Mouse (Mus musculus): ENCODE results near the gene Cadm1.

The Cadm1 gene

DNA sequence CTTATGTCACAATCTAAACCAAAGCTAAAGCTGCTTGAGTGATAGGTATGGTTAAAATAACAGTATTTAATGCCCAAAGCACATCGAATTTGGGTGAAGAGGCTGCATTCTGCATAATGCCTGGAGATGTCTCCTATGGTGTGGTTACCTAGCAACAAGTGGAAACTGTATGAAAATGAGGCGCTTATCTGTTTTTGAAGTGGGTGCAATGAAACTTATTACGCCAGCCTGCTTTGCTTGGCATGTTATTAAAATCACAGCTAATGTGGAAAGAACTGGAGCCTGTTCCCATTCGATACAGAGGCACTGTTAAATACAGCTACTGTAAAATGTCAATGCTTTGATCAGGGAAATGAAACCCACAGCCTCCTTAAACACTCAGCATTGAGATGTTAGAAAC is 79.5 kb downstream of the Cadm1 start:
- no peak for DNase-seq (ENCODE audit: low spot score)

DNA sequence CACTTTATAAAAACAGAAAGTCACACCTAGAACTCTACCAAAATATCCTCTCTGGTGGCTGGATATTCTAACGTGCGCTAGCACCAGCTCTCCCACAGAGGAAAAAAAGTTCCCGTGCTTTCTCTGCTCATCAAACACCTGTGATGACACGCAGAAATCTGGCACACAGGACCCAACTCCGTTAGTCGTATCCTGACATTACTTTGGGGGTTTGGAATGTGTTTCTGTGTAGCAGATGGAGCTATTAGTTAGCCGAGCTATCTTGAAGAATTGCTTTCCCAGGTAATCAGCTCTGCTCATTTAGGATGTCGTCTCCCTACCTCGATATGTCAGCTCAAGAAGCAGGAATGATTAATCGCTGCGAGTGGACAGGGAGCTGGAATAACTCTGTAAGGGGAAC is 80.3 kb downstream of the Cadm1 start:
- no peak for DNase-seq (ENCODE audit: low spot score)

DNA sequence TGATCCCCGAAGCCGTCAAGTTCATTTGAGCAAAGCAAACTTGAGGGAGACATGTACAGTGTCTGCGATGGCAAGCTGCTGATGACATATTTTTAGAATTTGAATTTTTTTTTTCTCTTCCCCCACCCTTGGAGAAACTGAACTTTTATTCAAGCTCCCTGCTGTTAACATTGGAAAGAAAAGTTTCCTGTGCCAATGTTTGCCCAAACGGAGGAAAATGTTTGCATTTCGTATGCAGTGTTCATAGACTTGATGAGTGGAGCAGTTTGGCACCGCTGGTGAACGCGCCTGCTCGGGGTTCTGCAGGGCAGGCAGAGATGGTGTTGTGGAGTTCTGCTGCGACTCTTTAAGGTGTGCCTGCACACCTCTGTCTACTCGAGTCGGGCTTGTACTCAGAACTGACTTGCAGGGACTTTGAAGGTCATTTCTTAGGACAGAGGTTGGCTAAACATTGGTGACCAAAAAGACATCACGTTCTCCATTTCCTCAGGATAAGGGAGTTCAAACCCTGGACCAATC is 83.0 kb downstream of the Cadm1 start:
- DNase-seq (ENCODE audit: low spot score), result no peak

DNA sequence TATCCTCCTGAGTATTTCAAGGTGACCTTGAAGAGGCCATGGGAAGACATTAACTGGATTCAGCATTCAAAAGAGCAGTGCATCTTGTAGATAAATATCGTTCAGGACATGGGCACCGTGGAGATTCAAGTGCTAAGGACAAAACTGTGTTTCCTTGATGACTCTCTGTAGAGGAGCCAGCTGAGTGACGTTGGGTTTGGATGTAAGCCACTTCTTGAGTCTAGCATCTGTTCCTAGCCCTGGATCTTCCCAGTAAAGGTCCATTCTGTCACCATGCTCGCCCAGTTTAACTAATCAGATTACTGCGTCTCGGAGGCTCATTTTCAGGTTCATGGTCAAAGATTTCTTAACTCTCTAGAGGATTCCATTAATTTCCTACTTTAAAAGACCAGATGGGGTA is 85.1 kb downstream of the Cadm1 start:
- DNase-seq (ENCODE audit: low spot score), result no peak

DNA sequence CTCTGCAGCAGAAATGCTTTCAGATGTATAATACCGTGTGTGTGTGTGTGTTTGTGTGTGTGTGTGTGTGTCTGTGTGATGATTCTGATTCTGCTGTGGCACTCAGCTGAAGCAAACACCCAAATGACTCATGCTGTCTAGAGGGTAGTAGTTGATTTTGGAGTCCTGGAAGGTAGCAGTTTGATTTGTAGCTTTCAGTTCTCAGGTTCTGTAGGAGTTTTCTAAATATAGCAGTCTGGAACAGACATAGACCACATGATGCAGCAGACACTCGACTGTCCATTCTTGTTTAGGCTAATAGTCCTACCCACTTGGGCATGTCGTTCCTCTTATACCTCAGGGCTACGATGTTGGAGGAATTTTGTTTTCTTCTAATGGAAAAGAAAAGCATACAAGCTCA is 86.4 kb downstream of the Cadm1 start:
- no peak for DNase-seq (ENCODE audit: low spot score)

DNA sequence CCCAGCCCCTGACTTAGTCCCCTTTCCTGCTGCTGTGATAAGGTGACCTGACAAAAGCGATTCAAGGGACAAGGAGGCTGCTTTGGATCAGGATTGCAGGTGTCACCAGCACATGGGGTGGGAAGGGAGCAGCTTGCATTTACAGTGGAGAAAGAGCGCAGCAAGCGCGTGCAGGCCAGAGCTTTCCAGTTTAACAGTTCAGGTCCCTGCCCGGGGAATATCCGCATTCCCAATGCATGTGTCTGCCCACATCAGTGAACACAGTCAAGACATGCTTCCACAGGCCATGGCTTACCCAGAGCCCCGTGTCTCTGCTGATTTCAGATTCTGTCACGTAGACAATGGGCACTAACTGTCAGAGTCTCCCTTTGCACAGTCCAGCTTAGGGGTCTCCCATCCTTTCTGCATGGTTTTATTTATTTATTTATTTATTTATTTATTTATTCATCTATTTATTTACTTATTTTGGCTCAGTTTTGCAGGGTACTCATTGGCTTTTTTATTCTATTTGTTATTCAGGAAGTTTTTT is 89.6 kb downstream of the Cadm1 start:
- no peak for DNase-seq (ENCODE audit: low spot score)

DNA sequence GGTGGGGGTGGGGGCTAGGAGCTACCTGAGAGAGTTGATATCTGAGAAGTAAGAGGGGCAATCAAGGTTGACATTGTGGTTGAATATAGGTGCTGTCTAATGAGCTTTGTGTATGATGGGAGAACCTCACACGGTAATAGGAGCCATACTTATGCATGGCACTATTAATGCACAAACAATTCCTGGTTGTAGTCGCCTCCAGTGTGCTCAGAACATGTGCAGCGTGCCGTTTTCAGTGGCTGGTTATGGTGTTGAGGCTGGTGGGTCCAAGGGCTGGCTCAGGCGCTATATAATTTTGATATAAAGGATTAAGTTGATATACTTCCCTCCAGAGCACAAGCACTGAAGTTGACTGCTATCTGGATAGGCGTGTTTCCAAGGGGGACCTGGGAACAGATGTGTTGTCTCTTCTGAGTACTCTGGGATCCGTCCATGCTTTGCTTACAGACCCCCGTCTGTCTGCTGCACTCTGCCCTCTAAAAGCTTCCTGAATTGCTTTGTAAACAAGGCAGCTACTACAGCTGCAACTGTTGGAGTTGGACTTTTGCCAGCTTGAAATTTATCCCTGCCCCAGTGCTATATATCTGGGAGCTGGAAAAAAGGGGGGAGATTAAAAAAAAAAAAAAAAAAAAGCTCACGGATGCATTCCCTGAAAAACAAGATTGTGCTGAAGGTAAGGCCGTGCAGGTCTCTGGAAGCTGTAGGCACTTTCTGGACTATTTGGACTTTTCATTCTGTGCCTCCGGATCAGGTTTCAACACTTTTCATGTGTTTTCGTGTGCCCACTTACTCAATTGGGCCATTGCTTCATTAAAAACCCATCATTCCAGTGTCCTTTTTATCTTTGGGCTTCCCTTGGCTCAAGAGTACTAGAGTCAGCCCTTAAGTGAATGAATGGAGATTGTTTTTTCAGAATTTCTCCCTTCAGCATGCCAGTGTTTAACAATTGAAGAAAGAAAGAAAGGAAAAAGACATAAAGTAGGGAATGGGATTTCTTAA is 93.8 kb downstream of the Cadm1 start:
- no peak for DNase-seq (ENCODE audit: low spot score)

DNA sequence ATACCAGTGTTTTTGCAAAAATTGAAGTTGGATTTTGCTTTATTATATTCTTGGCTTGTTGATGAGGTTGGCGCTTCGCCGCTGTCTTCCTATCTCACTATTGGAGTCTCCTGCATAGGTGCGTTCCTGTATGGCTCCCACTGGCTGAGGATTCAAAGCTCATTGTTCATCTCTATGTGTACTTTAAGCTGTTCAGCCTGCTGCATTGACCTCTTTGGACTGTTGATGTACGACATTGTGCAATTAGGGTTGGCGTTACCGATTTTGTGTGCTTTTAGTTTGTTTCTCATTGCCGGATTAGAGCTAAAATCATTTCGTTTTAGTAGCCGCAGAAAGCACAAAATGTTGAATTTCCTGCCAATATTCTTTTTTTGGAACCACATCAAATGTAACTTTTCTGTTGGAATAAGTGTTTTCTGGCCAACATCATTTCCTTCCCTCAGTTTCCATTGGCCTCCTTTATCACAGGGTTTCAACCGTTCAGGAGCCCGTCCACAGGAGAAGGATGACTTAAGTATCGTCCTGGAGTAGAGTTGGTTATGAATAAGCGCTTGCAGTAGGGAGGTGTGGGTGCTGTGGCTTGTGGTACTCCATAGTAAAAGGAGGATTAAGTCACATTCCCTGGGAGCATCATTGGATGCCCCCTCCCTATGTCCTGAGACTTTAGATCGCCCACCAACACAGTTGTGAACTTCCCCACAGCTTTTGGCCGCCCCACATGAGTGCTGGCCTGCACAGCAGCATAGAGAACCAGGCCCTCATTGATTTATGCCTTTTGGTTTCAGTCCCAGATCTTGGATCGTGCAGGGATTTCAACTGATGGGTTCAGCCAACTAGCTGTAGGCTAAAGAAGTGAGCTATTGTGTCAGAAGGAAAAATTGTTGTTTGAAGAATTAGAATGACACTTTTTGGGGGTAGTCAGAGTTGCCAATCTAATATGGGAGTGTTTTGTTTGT is 94.9 kb downstream of the Cadm1 start:
- DNase-seq (ENCODE audit: low spot score), result no peak

DNA sequence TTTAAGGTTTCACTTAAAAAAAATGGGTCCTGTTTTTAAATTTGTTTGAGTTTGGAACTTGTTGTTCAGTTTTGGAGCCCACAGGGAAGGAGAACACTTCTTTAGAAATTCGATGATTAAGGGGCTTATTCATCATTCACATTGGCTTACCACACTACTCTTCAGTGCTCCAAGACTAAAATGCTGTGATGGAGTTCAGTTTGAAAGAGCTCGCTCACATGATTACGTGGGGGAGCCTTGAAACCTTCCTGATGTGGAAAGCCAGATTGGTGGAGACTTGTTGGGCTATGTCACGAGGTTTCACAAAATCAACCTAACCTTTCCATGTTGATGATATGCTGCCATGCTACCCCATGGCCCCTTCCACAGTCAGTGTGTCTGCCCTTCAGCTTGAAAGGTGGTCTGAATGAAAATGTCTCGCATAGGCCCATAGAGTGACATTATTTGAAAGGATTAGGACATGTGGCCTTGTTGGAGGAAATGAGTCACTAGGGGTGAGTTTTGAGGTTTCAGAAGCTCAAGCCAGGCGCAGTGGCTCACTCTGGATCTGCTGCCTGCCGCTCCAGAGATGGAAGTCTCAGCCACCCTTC is 95.7 kb downstream of the Cadm1 start:
- no peak for DNase-seq (ENCODE audit: low spot score)

DNA sequence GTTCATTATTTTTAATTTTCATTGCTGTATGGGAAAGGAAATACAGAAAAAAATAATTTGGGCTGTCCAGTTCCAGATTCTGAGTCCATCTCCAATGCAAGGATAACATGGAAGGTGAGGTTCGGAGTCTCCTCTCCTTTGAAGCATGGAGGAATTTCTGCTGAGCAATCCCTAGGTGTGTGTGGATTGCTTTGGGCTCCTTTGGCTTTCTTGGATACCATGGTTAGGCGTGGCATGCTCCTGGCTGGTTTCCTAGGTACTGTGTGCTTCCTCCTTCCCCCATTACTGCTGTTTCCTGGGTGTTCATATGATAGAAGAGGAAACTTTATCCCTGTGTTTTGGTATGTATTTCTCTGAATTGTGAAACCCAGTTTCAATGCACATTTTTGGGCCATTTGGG is 98.0 kb downstream of the Cadm1 start:
- no peak for DNase-seq (ENCODE audit: low spot score)

DNA sequence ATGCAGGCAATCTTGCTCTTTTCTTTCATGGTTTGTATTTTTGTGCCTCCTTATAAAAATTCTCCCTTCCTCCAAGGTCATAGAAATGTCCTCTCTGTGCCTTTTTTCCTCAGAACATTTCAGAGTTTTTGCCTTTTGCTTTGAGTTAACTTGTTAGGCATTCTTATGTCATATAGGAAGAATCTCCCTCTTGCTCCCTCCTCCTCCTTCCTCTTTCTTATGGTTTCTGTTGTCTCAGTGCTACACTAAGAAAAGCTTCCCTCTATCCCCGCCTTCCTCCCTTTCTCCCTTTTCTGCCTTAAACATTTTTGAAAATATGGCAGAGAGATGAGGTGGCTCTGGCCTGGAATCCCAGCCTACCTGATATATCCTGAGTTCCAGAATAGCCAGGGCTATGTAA is 98.6 kb downstream of the Cadm1 start:
- DNase-seq (ENCODE audit: low spot score), result no peak

DNA sequence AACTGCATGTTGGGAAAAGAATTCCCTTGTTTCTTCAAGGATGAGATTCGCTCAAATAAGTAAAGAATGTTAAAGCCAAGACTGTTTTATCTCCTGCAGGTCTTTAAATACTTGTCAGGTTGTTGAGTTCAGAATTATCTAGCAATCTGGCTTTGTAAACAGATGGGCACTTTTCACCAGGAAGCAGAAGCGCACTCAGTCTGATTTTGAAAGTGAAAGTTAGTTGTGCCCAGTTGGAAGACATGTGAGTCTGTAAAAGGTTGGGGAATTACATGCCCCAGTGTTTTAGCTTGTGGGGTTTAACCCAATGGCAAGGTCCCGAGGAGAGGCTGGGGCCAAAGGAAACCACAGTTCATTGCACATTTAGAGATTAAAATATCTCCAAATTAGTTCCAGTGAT is 104.7 kb downstream of the Cadm1 start:
- no peak for DNase-seq (ENCODE audit: low spot score)

DNA sequence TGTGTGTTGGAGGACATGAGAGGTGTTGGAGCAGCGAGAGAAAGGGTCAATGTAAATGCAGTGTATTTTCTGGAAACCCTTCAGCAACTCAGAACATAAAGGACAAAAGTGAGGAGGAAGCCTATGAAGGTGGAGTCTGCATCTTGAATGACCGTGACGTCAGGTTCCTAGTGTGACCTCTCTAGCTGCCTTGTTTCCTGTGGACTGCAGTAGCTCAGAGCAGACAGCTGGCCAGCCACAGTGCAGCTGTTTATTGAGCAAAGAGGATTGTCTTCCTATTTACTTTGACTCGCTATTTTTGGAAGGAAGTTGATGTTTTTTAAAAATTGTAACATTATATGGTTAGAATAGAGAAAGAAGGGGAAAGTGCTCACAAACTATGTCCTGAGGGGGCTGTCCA is 112.7 kb downstream of the Cadm1 start:
- DNase-seq (ENCODE audit: low spot score), result no peak

DNA sequence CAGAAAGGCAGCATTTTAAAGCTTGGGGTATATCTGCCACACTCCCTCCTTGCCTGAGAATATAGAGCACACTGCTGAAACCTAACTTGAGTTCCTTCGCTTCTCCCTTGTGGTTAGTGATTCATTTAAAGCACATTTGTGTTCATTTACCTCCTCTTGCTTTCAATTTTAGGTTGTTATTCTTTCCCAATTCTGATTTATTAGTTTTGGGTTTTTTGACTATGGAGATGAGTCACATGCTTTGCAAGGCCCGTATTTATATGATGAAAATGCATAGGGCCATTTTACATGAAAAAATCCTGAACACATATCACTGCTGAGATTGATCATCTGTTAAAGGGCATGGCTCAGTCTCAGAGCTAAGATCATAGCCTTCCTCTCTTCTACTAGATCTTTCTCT is 115.1 kb downstream of the Cadm1 start:
- DNase-seq (ENCODE audit: low spot score), result no peak

DNA sequence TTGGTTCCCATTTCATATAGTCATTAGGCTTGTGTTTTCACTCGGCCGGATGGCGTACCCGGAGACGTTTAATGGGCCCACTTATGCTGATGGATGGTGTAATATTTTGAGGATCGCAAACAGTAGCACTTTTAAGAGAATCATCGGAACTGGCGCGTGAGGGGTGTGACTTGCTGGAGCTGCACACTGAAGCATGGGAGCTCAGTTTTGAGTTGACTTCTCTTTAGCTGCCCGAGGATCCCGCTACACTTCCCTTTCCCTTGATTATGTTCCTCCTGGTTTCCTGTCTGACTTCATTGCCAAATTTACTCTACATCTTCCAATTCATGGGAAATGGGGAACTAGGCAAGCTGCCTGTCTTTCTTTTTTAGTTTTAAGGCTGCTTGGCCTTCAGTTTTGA is 121.5 kb downstream of the Cadm1 start:
- no peak for DNase-seq (ENCODE audit: low spot score)

DNA sequence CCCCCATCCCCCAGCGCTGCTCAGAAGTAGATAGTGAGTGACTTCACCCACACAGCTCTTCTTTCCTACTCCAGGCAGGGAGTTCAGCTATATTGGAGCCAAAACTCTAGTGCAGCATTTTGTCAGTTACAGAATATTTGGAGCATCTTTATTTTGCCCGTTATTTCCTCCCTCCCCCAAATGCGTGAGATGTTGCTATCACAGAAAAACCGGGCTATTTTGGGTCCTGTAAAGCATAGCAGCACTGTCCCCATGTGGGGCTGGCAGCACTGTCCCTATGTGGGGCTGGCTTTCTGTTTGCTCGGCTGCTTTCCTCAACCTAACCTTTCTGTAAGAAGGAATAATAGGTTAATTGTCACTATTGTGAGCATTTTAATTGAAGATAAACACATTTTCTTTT is 122.2 kb downstream of the Cadm1 start:
- DNase-seq (ENCODE audit: low spot score), result no peak

DNA sequence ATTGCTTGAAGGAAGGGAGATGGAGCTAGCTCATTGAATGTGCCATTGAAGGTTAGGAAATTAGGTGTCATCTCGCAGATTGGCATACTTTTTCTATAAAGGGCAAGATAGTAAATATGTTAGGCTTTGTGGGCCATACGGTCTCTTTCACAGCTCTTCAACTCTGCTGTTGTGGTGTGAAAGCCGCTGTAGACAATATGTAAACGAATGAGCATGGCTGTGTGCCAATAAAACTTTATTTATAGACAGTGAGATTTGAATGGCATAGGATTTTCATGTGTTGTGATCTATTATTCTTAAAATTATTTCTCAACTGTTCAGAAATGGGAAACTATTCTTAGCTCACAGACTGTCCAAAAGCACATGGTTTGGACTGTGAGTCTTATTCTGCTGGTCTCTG is 123.0 kb downstream of the Cadm1 start:
- no peak for DNase-seq (ENCODE audit: low spot score)

DNA sequence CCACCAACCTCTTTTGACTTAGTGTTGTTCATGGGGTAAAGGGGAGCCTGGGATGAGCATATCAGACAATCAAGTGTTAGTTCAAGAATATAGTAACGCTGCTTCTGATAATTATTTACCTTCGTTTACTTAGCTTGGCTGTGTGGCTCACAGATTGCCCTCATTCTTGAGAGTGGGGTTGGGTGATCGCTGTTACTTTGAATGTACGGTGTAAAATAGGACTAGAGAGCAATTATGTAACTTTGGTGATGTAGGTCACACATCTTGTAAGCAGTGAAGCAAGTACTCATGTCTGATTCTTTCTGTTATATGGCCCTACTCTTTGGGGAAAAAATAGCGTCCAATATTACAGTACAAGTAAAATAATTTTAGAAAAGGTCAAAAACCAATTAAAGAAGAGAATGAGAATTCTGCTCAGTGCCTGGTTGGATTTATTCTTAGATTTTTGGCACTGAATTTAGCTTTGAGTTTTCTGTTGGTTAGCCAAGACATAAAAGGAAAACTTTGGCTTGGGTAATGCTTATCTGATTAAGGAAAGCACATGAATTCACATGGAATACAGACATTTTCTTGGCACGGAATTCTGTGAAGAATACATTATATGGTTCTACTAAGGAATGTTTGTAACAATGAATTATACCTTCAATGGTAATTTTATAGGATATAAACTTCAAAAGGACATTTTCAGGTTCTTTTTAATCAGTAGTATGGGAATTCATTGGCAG is 129.6 kb downstream of the Cadm1 start:
- no peak for DNase-seq (ENCODE audit: low spot score)

DNA sequence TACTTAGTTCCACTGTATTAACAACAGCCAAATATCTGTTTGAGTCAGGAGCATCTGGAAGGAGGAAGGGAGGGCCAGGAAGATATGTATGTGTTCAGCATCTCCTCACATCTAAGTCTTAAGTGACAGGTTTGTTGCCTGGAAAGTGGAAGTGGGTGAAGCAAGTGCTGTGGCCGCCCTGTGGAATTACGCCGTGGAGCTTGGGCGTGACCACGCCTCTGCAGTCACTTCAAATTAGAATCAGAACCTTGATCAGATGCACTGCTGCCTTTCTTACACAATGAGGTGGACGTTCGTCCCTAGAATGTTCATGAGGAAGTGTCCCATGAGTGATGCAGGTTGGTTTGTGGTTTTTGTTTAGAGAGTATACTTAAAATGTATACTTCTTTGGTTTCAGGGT is 131.6 kb downstream of the Cadm1 start:
- DNase-seq (ENCODE audit: low spot score), result no peak

DNA sequence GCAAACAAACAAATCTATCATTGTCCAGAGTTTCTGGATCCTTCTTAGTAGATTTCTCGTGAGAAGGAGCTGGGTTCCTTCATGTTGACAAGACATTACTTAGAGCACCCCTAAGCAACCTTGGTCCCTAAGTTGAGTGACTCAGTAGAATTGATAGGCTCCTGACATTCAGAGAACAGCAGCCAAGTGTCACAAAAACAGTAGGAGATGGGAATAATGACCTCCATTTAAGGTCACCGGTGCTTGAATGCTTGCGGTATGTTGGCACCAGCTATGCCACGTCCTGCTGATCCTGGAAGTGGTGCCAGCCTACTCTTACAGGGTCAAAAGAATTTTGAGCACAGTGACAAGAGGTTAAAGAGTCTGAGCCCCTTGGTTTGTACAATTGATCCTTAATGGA is 139.2 kb downstream of the Cadm1 start:
- no peak for DNase-seq (ENCODE audit: low spot score)

DNA sequence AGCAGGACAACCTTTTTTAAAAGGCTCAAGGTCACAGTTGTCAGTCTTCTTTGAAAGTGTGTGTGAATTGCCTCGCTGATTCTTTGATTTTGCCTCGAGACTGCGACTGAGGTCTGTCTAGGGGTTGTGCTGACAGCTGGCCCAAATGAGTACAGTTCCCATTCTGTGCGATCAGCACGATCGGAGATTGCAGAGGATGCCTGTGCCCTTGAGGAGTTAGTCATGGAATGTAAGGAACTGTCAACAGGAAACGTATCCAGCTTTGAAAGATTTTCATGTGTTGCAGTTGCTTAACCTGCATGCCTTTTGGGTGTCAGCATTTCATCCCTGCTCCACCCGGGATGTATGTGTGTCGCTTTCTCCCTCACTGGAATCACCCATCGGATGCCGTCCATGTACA is 141.6 kb downstream of the Cadm1 start:
- no peak for DNase-seq (ENCODE audit: low spot score)

Measured in urinary bladder, postnatal 10 days (tissue).